Mouse (Mus musculus): ENCODE measurements at regions not wholly inside any gene's neighbourhood (a gene's known extent, or its start where the extent isn't known, plus 50 kb on each side); places are given as distances from the start of the nearest gene placed in this dataset.

GRCm38 (mm10) chr14:115039524-115039923 is 52.5 kb upstream of the Gpc5 start:
- Histone ChIP-seq H3K9ac (ENCODE audit: control insufficient read depth, low read depth, low read length, poor library complexity, severe bottlenecking) (peak overlapping the region; percentile 67), H3K9me3 (replicated peaks; ENCODE audit: insufficient read depth, low read length) (no peaks in the 10 kb centered on the region), H3K4me1 (ENCODE audit: control insufficient read depth in 1 of 2, insufficient read depth in 2 of 2, low read length in 2 of 2) (peaks cover 22 to 23% of the 10 kb centered on the region in 2 experiments), H3K4me3 (ENCODE audit: control insufficient read depth in 1 of 2, insufficient read depth in 1 of 2, low read depth in 2 of 2, low read length in 2 of 2) (peak overlapping the region in 1 of 2 experiments; percentile 40; a peak in 2 of 4 replicates), H3K79me2 (ENCODE audit: control insufficient read depth, insufficient read depth, low read length, poor library complexity) (peaks cover 42% of the 10 kb centered on the region), H3K27ac (ENCODE audit: control insufficient read depth, low read depth, low read length) (no peak overlapping the region; the same call in 1 of the 2 replicates), H3K36me3 (ENCODE audit: control insufficient read depth in 1 of 2, insufficient read depth in 2 of 2, low read length in 2 of 2) (peaks cover 20 to 32% of the 10 kb centered on the region in 2 experiments), H3K27me3 (ENCODE audit: control insufficient read depth in 1 of 2, insufficient read depth in 2 of 2, low read length in 2 of 2) (peaks cover 17 to 39% of the 10 kb centered on the region in 2 experiments)
- TF ChIP-seq JUND (IDR thresholded peaks at IDR 0.05; ENCODE audit: low read depth, low read length) (no peak), USF1 (IDR thresholded peaks at IDR 0.05; ENCODE audit: low read depth, low read length) (no peak), ZMIZ1 (IDR thresholded peaks at IDR 0.05; ENCODE audit: low read depth, low read length) (no peak), HCFC1 (IDR thresholded peaks at IDR 0.05; ENCODE audit: low read depth, low read length) (no peak)
- no peak for DNase-seq (ENCODE audit: low read depth, low spot score)

DNA sequence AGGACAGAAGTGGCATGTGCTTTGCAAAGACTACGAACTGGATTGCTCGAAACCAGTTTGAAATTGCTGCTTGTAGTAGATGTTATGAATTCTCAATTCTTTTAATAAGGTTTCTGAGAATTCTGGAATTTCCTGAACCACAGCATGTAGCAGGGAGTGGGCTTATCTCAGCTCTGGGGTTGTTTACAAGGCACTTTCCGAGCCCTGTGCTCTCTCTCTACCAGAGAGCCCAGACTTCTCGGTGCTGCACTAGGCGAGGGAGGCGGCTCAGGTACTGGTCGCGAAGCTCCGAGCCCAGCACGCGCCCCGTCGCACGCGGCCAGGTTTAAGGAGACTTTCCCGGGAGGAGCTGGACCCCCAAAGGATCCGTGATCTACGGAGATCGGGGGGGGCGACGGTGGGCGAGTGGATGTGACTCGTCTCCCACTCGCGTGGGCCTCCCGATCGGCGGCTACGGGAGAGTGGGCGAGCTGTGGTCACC is 51.9 kb upstream of the Gpc5 start:
- H3K36me3 ChIP-seq (ENCODE audit: control insufficient read depth in 1 of 2, insufficient read depth in 2 of 2, low read length in 2 of 2), result peaks cover 26 to 38% of the 10 kb centered on the region in 2 experiments
- no peak for TF ChIP-seq MYC (IDR thresholded peaks at IDR 0.05; ENCODE audit: low read depth, low read length)
- TF ChIP-seq JUND (IDR thresholded peaks at IDR 0.05; ENCODE audit: low read depth, low read length), result no peak
- TF ChIP-seq CTCF (IDR thresholded peaks at IDR 0.05 in 2 of 3, conservative IDR thresholded peaks at IDR 0.05 in 1 of 3; ENCODE audit: control insufficient read depth in 1 of 3, insufficient read depth in 1 of 3, low read depth in 2 of 3, low read length in 3 of 3, poor library complexity in 1 of 3, severe bottlenecking in 1 of 3), result no peak
- no peak for TF ChIP-seq HCFC1 (IDR thresholded peaks at IDR 0.05; ENCODE audit: low read depth, low read length)
- no peak for TF ChIP-seq POLR2AphosphoS2 (IDR thresholded peaks at IDR 0.05; ENCODE audit: low read length)
- TF ChIP-seq NELFE (IDR thresholded peaks at IDR 0.05; ENCODE audit: low read depth, low read length), result no peak
- TF ChIP-seq MAFK (IDR thresholded peaks at IDR 0.05; ENCODE audit: borderline replicate concordance, low read depth, low read length), result no peak
- TF ChIP-seq USF1 (IDR thresholded peaks at IDR 0.05; ENCODE audit: low read depth, low read length), result no peak
- TF ChIP-seq CHD1 (IDR thresholded peaks at IDR 0.05; ENCODE audit: low read depth, low read length), result no peak
- TF ChIP-seq TAL1 (IDR thresholded peaks at IDR 0.05; ENCODE audit: low read length), result no peak
- no peak for TF ChIP-seq USF2 (IDR thresholded peaks at IDR 0.05; ENCODE audit: borderline replicate concordance in 1 of 2, insufficient read depth in 1 of 2, low read depth in 1 of 2, low read length in 2 of 2)
- TF ChIP-seq MXI1 (IDR thresholded peaks at IDR 0.05; ENCODE audit: low read depth, low read length), result no peak
- no peak for TF ChIP-seq KAT2A (conservative IDR thresholded peaks at IDR 0.05; ENCODE audit: low read depth, low read length)
- H3K79me2 ChIP-seq (ENCODE audit: control insufficient read depth, insufficient read depth, low read length, poor library complexity), result peaks cover 46% of the 10 kb centered on the region
- peak; percentile 99 for DNase-seq (ENCODE audit: low read depth, low spot score)
- H3K9me3 ChIP-seq (replicated peaks; ENCODE audit: insufficient read depth, low read length), result no peaks in the 10 kb centered on the region
- H3K9ac ChIP-seq (ENCODE audit: control insufficient read depth, low read depth, low read length, poor library complexity, severe bottlenecking), result peak overlapping the region; percentile 67
- H3K4me1 ChIP-seq (ENCODE audit: control insufficient read depth in 1 of 2, insufficient read depth in 2 of 2, low read length in 2 of 2), result peaks cover 26 to 29% of the 10 kb centered on the region in 2 experiments
- H3K27ac ChIP-seq (ENCODE audit: control insufficient read depth, low read depth, low read length), result peak overlapping the region; percentile 79
- H3K27me3 ChIP-seq (ENCODE audit: control insufficient read depth in 1 of 2, insufficient read depth in 2 of 2, low read length in 2 of 2), result peaks cover 15 to 35% of the 10 kb centered on the region in 2 experiments
- H3K4me3 ChIP-seq (ENCODE audit: control insufficient read depth in 1 of 2, insufficient read depth in 1 of 2, low read depth in 2 of 2, low read length in 2 of 2), result peak overlapping the region; percentile 40 to 55
